Mouse (Mus musculus): Measurements from ENCODE around the gene 2010315B03Rik. TPM values are rescaled to one million over a fixed set of nuclear protein-coding genes. Genes with fewer than 3 reads are reported as not detected.

Gene 2010315B03Rik
- polyA plus RNA-seq (2015; fragmentation: Nextera tagmentation; extraction: Ambion mirVana), result 6.9 and 7.3 TPM in 2 replicates

DNA sequence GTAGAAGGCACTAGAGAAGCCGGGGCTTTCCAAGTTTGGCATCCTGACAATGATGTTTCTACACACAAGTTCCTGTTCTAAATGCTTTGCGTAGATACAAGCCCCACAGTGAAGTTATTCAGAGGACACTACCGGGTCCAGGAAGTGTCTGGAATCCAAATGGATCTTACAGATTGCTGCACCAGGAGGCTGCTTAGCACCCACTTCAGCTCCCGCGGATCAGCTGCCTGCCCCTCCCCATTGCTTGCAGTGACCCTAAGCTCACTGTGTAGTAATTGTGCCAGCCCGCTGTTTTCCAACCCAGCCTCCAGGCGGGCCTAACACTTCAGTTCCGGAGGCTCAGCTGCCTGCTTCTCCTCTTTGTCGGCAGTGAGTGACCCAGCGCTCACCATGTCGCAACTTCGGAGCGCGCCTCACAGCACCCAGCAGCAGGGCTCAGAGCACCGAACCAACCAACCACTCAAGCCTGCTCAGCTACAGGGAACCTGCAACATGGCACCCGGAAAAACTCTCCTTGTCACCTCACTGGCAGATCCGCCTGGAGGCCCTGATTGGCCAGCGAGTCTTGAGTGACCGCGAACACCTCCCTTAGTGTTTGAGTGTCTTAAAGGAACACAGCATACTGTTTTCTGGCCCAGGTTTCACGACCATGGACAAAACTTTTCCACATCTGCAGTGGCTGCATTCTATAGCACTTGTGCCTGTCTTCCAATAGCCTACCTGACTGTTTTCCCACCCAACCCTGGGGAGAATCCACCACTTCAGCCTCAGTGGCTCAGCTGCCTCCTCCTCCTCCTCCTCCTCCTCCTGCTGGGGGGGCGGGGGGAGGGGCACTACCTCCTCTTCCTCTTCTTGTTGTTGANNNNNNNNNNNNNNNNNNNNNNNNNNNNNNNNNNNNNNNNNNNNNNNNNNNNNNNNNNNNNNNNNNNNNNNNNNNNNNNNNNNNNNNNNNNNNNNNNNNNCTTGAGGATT, at the start of gene 2010315B03Rik:
Gene 2010315B03Rik (minus strand): TSS at position 526 of the 972 bp plus-strand sequence.

Other genes with a start within 250 kb of the 2010315B03Rik start
- gene Ccr2, start 210.7 kb downstream of the 2010315B03Rik start, polyA plus RNA-seq (2015; fragmentation: Nextera tagmentation; extraction: Ambion mirVana), result 9.8 and 13.6 TPM in 2 replicates
- gene Ccr5, start 191.2 kb downstream of the 2010315B03Rik start, polyA plus RNA-seq (2015; fragmentation: Nextera tagmentation; extraction: Ambion mirVana), result 1.6 and 1.7 TPM in 2 replicates
- gene Ppp2r3d, start 164.2 kb upstream of the 2010315B03Rik start, polyA plus RNA-seq (2015; fragmentation: Nextera tagmentation; extraction: Ambion mirVana), result 48.8 and 61.8 TPM in 2 replicates
- not detected in 2 replicates for gene Gm21836, start 181.1 kb upstream of the 2010315B03Rik start, polyA plus RNA-seq (2015; fragmentation: Nextera tagmentation; extraction: Ambion mirVana)

Data from spleen, postnatal 0 days (tissue).